Mouse (Mus musculus) hindbrain, embryonic 14.5 days (tissue): ENCODE data around the gene Ipo9. TPM values are rescaled to one million over a fixed set of nuclear protein-coding genes. Genes with fewer than 3 reads are reported as not detected.
A peak's percentile ranks its signal among the peaks of the same experiment; 100 is the strongest.
"Not testable (repeated sequence)": the region's sequence is repeated elsewhere in the genome, so short reads cannot be mapped to it uniquely, and the experiment has no call there.

Experiments
- ATAC-seq: fragments of 200-750 bp; cut with Nextera tagmentation; 2 replicates; pipeline ENCODE4 v1.8.0; 2017; ENCODE audit warnings: moderate number of reproducible peaks, mild to moderate bottlenecking, moderate TSS enrichment, moderate library complexity; ENCODE audit not compliant: low FRiP score
- DNase-seq: peaks from one replicate; pipeline ENCODE4 v3.0.0-alpha.2; 2015; ENCODE audit warnings: low spot score
- H3K27ac ChIP-seq: fragments of 300-500 bp; sonication (generic); 2 replicates; pipeline ENCODE4 v1.5.1; 2014; ENCODE audit warnings: mild to moderate bottlenecking, moderate library complexity
- H3K27me3 ChIP-seq: fragments of 300-500 bp; sonication (generic); 2 replicates; pipeline ENCODE4 v1.6.1; 2014; ENCODE audit warnings: mild to moderate bottlenecking, low read length, mixed read lengths; ENCODE audit not compliant: control insufficient read depth, insufficient read depth
- H3K36me3 ChIP-seq: fragments of 300-500 bp; sonication (generic); replicated peaks from 2 replicates; pipeline ENCODE4 v1.6.1; 2014; ENCODE audit not compliant: control insufficient read depth, insufficient read depth
- H3K4me1 ChIP-seq: fragments of 300-500 bp; sonication (generic); replicated peaks from 2 replicates; pipeline ENCODE4 v1.6.1; 2014; ENCODE audit warnings: antibody characterized with exemption, low read length, mixed read lengths; ENCODE audit not compliant: control insufficient read depth, insufficient read depth
- H3K4me2 ChIP-seq: fragments of 300-500 bp; sonication (generic); replicated peaks from 2 replicates; pipeline ENCODE4 v1.6.1; 2014; ENCODE audit warnings: mild to moderate bottlenecking, moderate library complexity
- H3K4me3 ChIP-seq: fragments of 300-500 bp; sonication (generic); replicated peaks from 2 replicates; pipeline ENCODE4 v1.5.1; 2014; ENCODE audit warnings: mild to moderate bottlenecking, low read length
- H3K9ac ChIP-seq: fragments of 300-500 bp; sonication (generic); 2 replicates; pipeline ENCODE4 v1.6.1; 2014
- H3K9me3 ChIP-seq: fragments of 300-500 bp; sonication (generic); 2 replicates; pipeline ENCODE4 v1.6.1; 2016; ENCODE audit warnings: low read length; ENCODE audit not compliant: control insufficient read depth
- WGBS: fragments of 180-500 bp; shearing (Covaris S2); extraction: QIAGEN DNeasy Blood & Tissue Kit; methylation state at CpG from one replicate; pipeline ENCODE4 v1.1.7; 2014; 5-methylcytosine and 5-hydroxymethylcytosine counted together
- polyA plus RNA-seq: library from polyadenylated mRNA; unstranded; fragments of >200 nt; fragmentation: Nextera tagmentation; extraction: Ambion mirVana; gene quantifications from 2 replicates; pipeline ENCODE4 v1.2.1, GENCODE M21; 2014

Gene Ipo9
- polyA plus RNA-seq, 1 experiment from 2014 or later = 115 TPM

DNA sequence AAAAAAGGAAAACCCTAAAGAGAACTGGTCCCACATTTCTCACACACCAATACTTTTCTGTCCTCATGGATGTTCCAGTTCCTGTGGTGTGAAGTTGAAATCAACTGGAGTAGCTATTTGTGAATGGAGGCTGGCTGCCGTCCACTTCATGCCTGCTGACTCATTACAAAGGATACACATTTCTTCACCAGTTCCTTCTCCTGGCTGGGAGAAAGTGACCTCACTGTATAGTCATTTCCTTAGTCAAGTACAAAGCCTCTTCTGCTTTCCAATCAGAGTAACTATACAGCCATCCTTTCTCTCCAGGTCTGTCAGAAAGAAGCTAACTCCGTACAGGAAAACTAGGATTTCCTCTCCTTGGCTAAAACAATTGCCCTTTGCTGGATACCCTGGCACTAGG lies 19.3 kb downstream of the Ipo9 start:
- H3K27ac ChIP-seq = no peak overlapping the region

DNA sequence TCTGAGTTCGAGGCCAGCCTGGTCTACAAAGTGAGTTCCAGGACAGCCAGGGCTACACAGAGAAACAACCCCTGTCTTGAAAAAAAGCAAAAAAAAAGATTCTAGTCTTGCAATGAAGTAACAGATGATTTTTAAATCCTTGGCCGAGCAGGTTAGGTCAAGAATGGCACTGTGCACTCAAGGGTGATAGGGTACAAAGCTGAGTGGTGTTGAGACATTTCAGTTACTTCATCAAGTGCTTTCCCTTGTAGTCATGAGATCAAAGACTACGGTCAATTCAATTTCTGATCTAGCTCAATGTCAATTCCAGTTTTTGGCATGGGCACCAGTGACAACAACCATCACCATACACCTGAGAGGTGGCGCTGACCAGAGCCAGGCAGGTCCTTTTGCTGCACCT lies 21.3 kb downstream of the Ipo9 start:
- no peak overlapping the region for H3K4me2 ChIP-seq
- H3K27me3 ChIP-seq = no peaks in the 10 kb centered on the region
- ATAC-seq (no peak), DNase-seq (no peak)
- H3K36me3 ChIP-seq = peaks cover 98% of the 10 kb centered on the region
- H3K9me3 ChIP-seq = no peaks in the 10 kb centered on the region
- H3K27ac ChIP-seq = no peak overlapping the region
- no peaks in the 10 kb centered on the region for H3K4me1 ChIP-seq
- 97% methylated on average over 4 of the region's 4 CpGs for WGBS
- H3K9ac ChIP-seq = no peak overlapping the region
- H3K4me3 ChIP-seq = no peak overlapping the region

More for the DNA sequence above, 19.3 kb downstream of the Ipo9 start:
- no peak overlapping the region for H3K4me2 ChIP-seq
- H3K9me3 ChIP-seq = no peaks in the 10 kb centered on the region
- H3K36me3 ChIP-seq = peaks cover 98% of the 10 kb centered on the region
- ATAC-seq (no peak), DNase-seq (no peak)
- no peaks in the 10 kb centered on the region for H3K4me1 ChIP-seq
- 80% methylated on average over 2 of the region's 2 CpGs for WGBS
- H3K4me3 ChIP-seq = no peak overlapping the region
- no peaks in the 10 kb centered on the region for H3K27me3 ChIP-seq
- H3K9ac ChIP-seq = no peak overlapping the region

DNA sequence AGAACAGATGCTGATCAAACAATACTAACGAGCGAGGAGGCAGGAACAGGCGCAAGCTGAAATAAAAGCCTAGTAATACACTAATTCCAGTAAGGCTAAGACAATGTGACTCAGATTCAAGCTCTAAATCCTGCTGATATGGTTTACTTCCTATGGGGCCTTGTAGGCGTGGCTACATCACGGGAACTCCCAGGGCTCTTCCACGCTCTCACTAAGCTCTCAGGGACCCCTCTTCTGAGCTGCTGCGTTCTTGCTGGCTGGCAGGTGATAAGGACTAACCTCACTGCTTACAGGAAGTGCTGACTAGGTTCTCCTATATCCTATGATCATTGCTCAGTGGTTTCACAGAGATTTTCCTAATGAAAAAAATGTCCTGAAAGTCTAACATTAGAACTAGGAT lies 24.9 kb downstream of the Ipo9 start:
- H3K4me2 ChIP-seq = no peak overlapping the region
- WGBS = 91% methylated on average over 7 of the region's 7 CpGs
- H3K9ac ChIP-seq = no peak overlapping the region
- H3K4me1 ChIP-seq = no peaks in the 10 kb centered on the region
- H3K27ac ChIP-seq = no peak overlapping the region
- peaks cover 99% of the 10 kb centered on the region for H3K36me3 ChIP-seq
- no peaks in the 10 kb centered on the region for H3K27me3 ChIP-seq
- DNase-seq (no peak), ATAC-seq (no peak)
- H3K9me3 ChIP-seq = no peaks in the 10 kb centered on the region
- no peak overlapping the region for H3K4me3 ChIP-seq

DNA sequence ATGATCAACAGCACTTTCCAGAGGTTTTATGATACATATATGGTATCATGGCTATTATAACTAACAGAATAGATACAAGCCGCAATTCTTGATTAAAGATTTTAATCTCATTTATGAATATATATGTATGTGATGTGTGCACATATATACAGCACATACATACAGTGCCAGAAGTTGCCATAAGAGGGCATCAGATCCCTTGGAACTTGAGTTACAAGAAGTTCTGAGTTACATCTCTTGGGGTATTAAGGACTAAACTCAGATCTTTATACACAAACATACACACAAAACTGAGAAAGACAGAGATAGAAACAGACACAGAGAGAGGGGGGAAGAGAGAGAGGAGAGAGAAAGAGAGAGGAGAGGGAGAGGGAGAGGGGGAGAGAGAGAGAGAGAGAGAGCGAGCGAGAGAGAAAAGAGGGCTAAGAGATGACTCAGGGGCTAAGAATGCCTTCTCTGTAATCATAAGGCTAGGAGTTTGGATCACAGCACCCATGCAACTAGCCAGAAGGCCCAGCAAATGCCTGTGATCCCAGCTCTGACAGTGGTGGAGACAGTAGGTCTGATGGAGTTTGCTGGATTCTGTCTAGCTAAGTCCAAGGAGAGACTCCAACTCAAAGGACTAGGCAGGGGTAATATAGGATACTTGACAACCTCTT lies 28.7 kb downstream of the Ipo9 start:
- no peak for ATAC-seq
- Histone ChIP-seq H3K9me3 (no peaks in the 10 kb centered on the region), H3K27ac (no peak overlapping the region), H3K9ac (no peak overlapping the region), H3K4me2 (no peak overlapping the region), H3K4me1 (no peaks in the 10 kb centered on the region), H3K4me3 (no peak overlapping the region), H3K36me3 (peaks cover 100% of the 10 kb centered on the region), H3K27me3 (no peaks in the 10 kb centered on the region)
- no peak for DNase-seq
- WGBS = over 99% methylated on average over 3 of the region's 3 CpGs

DNA sequence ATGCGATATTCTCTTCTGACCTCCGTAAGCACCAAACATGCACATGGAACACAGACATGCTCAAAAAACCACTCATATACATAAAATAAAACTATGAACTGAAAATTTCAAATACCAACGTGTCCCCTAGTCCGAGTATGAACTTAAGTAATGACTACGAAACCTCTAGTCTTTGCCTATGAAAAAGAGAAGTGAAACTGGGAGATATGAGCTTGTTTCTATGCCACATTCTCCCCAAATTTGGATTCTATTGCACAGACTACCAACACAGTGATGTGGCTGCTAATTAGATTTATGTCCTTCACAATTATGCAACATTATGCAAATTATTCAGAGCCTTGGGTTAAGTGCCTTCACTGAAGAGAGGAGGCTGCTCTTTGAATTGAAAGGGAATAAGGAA lies 30.8 kb downstream of the Ipo9 start:
- H3K4me1 ChIP-seq = no peaks in the 10 kb centered on the region
- no peaks in the 10 kb centered on the region for H3K27me3 ChIP-seq
- 93% methylated on average over 5 of the region's 5 CpGs for WGBS
- H3K4me3 ChIP-seq = no peak overlapping the region
- H3K27ac ChIP-seq = no peak overlapping the region
- ATAC-seq (no peak), DNase-seq (no peak)
- peaks cover 99% of the 10 kb centered on the region for H3K36me3 ChIP-seq
- H3K9me3 ChIP-seq = no peaks in the 10 kb centered on the region
- H3K4me2 ChIP-seq = no peak overlapping the region
- no peak overlapping the region for H3K9ac ChIP-seq

DNA sequence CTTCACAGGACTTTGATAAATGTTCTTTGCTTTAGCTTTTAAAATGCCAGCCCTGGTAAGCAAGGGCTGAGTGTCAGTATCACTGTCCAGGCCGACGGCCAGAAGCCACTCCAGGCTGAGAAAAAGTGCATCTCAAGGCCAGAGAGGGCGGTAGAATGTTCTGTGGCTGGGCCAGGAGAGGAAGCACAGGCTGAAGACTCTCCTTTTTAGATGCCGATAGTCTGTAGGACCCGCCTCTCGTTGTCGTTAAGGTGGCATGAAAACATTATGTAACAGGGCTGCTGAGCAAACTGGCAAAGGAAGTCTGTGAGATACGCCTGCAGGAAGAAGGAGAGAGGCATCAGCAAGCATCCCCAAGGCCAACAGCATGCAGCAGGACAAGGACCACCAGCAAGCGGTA lies 45.1 kb downstream of the Ipo9 start:
- Histone ChIP-seq H3K9me3 (no peaks in the 10 kb centered on the region), H3K9ac (no peak overlapping the region), H3K27ac (no peak overlapping the region), H3K4me2 (no peak overlapping the region), H3K4me1 (no peaks in the 10 kb centered on the region), H3K27me3 (no peaks in the 10 kb centered on the region), H3K36me3 (peaks cover 79% of the 10 kb centered on the region), H3K4me3 (no peak overlapping the region)
- WGBS = 95% methylated on average over 9 of the region's 9 CpGs
- ATAC-seq = no peak
- no peak for DNase-seq

DNA sequence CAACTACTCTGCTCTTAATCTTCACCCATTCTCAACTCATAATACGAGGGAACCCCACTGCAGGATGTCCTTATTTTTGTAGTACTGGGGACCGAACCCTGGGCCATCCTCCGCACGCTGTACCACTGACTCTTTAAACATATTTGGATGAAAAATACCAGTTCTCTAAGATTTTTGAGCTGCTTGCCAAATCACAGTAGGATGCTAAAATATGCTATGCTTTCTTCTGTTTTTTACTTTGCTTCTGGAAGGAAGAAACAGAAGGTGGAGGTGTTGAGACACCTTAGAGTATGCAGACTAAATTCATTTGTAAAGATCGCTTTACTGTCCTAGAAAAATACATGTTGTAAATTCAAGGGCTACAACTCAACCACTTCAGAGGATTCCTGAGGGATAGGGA lies 46.1 kb downstream of the Ipo9 start:
- WGBS = 94% methylated on average over 5 of the region's 5 CpGs
- H3K36me3 ChIP-seq = peaks cover 69% of the 10 kb centered on the region
- no peak overlapping the region for H3K4me3 ChIP-seq
- no peak for DNase-seq
- no peaks in the 10 kb centered on the region for H3K4me1 ChIP-seq
- H3K27me3 ChIP-seq = no peaks in the 10 kb centered on the region
- H3K9ac ChIP-seq = no peak overlapping the region
- H3K9me3 ChIP-seq = no peaks in the 10 kb centered on the region
- ATAC-seq = no peak
- H3K27ac ChIP-seq = no peak overlapping the region
- H3K4me2 ChIP-seq = no peak overlapping the region

DNA sequence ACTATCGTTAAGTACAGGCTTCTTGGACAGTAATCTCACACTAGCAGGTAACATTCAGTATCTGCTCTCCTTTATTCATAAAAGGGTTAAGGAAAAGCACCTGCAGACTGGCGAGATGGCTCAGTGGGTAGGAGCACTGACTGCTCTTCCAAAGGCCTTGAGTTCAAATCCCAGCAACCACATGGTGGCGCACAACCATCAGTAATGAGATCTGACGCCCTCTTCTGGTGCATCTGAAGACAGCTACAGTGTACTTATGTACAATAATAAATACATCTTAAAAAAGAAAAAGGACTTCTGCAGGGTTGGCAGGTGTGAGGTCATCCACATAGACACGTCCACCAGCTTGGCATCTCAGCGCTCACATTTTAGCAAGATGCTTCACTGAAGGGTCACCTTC lies 48.7 kb downstream of the Ipo9 start:
- H3K4me3 ChIP-seq, H3K27ac ChIP-seq, H3K4me2 ChIP-seq, H3K27me3 ChIP-seq, H3K9ac ChIP-seq, H3K4me1 ChIP-seq, H3K9me3 ChIP-seq, ATAC-seq, DNase-seq: not testable (repeated sequence)
- peaks cover 43% of the 10 kb centered on the region for H3K36me3 ChIP-seq
- 65% methylated on average over 6 of the region's 6 CpGs for WGBS

DNA sequence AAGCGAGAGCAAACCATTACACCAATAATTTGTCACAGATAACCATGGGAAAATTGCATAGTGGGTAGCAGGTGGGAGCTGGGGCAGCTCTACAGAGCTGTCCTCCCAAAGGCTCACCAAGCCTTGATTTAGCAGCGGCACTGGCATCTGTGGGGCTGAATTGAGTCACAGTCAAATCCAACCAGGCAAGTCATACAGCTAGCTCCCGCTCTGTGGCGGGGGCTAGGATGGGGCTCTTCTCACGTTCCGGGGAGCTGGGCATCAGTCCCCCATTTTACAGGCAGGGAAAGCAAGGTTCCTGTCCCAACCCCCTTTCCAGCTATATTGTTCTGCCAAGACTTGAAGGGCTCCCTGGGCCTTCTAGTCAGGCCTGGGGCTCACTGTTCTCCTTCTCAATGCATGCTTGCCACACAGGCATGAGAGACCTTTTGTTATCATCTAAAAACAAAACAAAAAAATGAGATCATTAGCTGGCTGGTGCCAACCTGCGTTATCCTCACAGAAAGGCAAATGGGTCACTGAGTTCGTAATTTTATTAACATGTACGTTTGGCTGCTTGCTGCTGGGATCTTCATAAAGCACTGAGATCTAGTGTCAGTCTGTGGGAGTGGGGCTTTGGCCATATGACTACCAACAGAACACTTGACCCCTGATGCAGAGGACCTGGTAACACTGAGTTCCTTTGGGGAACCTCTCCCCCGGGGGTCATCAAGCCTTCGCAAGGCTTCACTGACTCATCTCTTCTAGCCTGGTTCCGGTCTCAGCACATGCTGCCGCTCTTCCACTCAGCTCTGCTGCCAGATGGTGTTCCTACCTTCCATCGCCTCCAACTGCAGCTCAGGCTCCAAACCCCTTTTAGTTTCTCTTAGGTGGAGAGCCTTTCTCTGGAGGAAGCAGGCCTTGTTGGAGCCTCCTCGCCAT lies 50.0 kb downstream of the Ipo9 start:
- Histone ChIP-seq H3K4me3 (no peak overlapping the region), H3K4me1 (no peaks in the 10 kb centered on the region), H3K9me3 (no peaks in the 10 kb centered on the region), H3K27me3 (no peaks in the 10 kb centered on the region), H3K4me2 (no peak overlapping the region), H3K36me3 (peaks cover 30% of the 10 kb centered on the region), H3K27ac (peak overlapping the region; percentile 11; the same call in 1 of the 2 replicates), H3K9ac (no peak overlapping the region)
- ATAC-seq (no peak), DNase-seq (no peak)
- 73% methylated on average over 15 of the region's 15 CpGs for WGBS
